Comparison of ENCODE assay signal across 22 mouse cellular contexts in genomic region chr4:53124837-53125490, GRCm38 (mm10). TPM values are rescaled to one million over a fixed set of nuclear protein-coding genes. Genes with fewer than 3 reads are reported as not detected.
DNase-seq lines count a peak whose midpoint lies in the region; ATAC-seq and TF ChIP-seq lines count a peak whose summit lies in the region.
"Had no signal": no experiment of that assay in that cellular context is flagged by ENCODE, and none has a peak within 500 bp of the region (broad histone marks: within the 10 kb centered on the region; RNA-seq: fewer than 3 reads in every experiment).

No protein-coding gene starts in this region.

- H3K79me2 ChIP-seq in C2C12 (ENCODE audit: control insufficient read depth, insufficient read depth), result no peaks in the 10 kb centered on the region

- no peaks in the 10 kb centered on the region for H3K79me3 ChIP-seq in C2C12 (ENCODE audit: low read depth)

- H3K27ac ChIP-seq in liver, embryonic 15.5 days (replicated peaks), result peak overlapping the region; percentile 0; the same call in 1 of the 2 replicates
- no peak overlapping the region for H3K27ac ChIP-seq in liver, embryonic 12.5 days
- peak overlapping the region; percentile 85 for H3K27ac ChIP-seq in bone marrow macrophage, adult 2 months (ENCODE audit: insufficient read depth, low read depth, low read length)
- H3K27ac ChIP-seq: forebrain, embryonic 13.5 days; heart, embryonic 13.5 days; hindbrain, embryonic 13.5 days; liver, embryonic 14.5 days; midbrain, embryonic 13.5 days had no signal

- WGBS in liver, embryonic 15.5 days (ENCODE audit: insufficient replicate concordance), result 61% methylated on average over 10 of the region's 10 CpGs
- WGBS in liver, embryonic 12.5 days (ENCODE audit: insufficient replicate concordance), result 61% methylated on average over 10 of the region's 10 CpGs

- H3K4me2 ChIP-seq in liver, embryonic 15.5 days, result no peak overlapping the region
- H3K4me2 ChIP-seq in liver, embryonic 12.5 days, result no peak overlapping the region
- H3K4me2 ChIP-seq: forebrain, embryonic 13.5 days; heart, embryonic 13.5 days; hindbrain, embryonic 13.5 days; midbrain, embryonic 13.5 days had no signal

- DNase-seq in heart, adult 18-20 months, result peak; percentile 57 to 64
- no peak for DNase-seq in heart, adult 8-10 months (ENCODE audit: low spot score)
- no peak for DNase-seq in frontal cortex, postnatal 14 days (ENCODE audit: low spot score in 2 of 2)
- DNase-seq: adrenal gland, postnatal 10 days; cerebellum, adult 9-10 months; gastrocnemius, postnatal 36 days; kidney, adult 9 months; kidney, postnatal 14 days; right cerebral cortex, postnatal 14 days; spleen, adult 18-20 months had no signal

- no peak overlapping the region for H3K9ac ChIP-seq in liver, embryonic 15.5 days
- H3K9ac ChIP-seq in liver, embryonic 12.5 days, result no peak overlapping the region
- H3K9ac ChIP-seq: forebrain, embryonic 13.5 days; heart, embryonic 13.5 days; hindbrain, embryonic 13.5 days; liver, embryonic 14.5 days; midbrain, embryonic 13.5 days had no signal

- no peaks in the 10 kb centered on the region for H3K9me3 ChIP-seq in liver, embryonic 15.5 days (replicated peaks)
- no peaks in the 10 kb centered on the region for H3K9me3 ChIP-seq in liver, embryonic 12.5 days (replicated peaks)
- H3K9me3 ChIP-seq: forebrain, embryonic 13.5 days; midbrain, embryonic 13.5 days had no signal

- TF ChIP-seq POLR2A in bone marrow macrophage, adult 2 months (IDR thresholded peaks at IDR 0.05; ENCODE audit: borderline replicate concordance, low read depth, low read length), result no peak

- ATAC-seq in liver, embryonic 15.5 days (ENCODE audit: insufficient read depth), result no peak
- ATAC-seq in liver, embryonic 12.5 days, result no peak
- ATAC-seq in megakaryocyte progenitor cell, adult 5-6 weeks (replicated peaks; ENCODE audit: poor library complexity), result no peak
- ATAC-seq: forebrain, embryonic 13.5 days; midbrain, embryonic 13.5 days had no signal

- H3ac ChIP-seq in C2C12 (ENCODE audit: control insufficient read depth, insufficient read length, low read depth), result no peak overlapping the region

- no peak overlapping the region for H3K4me3 ChIP-seq in liver, embryonic 15.5 days (replicated peaks)
- H3K4me3 ChIP-seq in liver, embryonic 12.5 days, result no peak overlapping the region
- no peak overlapping the region for H3K4me3 ChIP-seq in C2C12 (ENCODE audit: insufficient read depth, poor library complexity, severe bottlenecking)
- no peak overlapping the region for H3K4me3 ChIP-seq in bone marrow macrophage, adult 2 months (ENCODE audit: insufficient read depth, low read length)
- H3K4me3 ChIP-seq: forebrain, embryonic 13.5 days; heart, embryonic 13.5 days; hindbrain, embryonic 13.5 days; megakaryocyte, embryonic 14.5 days; midbrain, embryonic 13.5 days had no signal

- no peaks in the 10 kb centered on the region for H3K27me3 ChIP-seq in liver, embryonic 15.5 days
- H3K27me3 ChIP-seq in liver, embryonic 12.5 days (replicated peaks), result no peaks in the 10 kb centered on the region
- peaks cover 61% of the 10 kb centered on the region for H3K27me3 ChIP-seq in C2C12 (ENCODE audit: control insufficient read depth, insufficient read depth, insufficient read length)
- H3K27me3 ChIP-seq: CH12.LX; forebrain, embryonic 13.5 days; heart, embryonic 13.5 days; hindbrain, embryonic 13.5 days; megakaryocyte, embryonic 14.5 days; midbrain, embryonic 13.5 days had no signal

- H3K36me3 ChIP-seq in liver, embryonic 15.5 days (replicated peaks), result peaks cover 39% of the 10 kb centered on the region
- peaks cover 42% of the 10 kb centered on the region for H3K36me3 ChIP-seq in liver, embryonic 12.5 days
- no peaks in the 10 kb centered on the region for H3K36me3 ChIP-seq in C2C12 (ENCODE audit: control insufficient read depth, insufficient read depth)

- peaks cover 61% of the 10 kb centered on the region for H3K4me1 ChIP-seq in liver, embryonic 15.5 days (replicated peaks)
- H3K4me1 ChIP-seq in liver, embryonic 12.5 days, result peaks cover 46% of the 10 kb centered on the region
- H3K4me1 ChIP-seq in bone marrow macrophage, adult 2 months (ENCODE audit: control insufficient read depth, insufficient read depth, low read length), result peaks cover 67% of the 10 kb centered on the region
- H3K4me1 ChIP-seq: midbrain, embryonic 13.5 days had no signal

- TF ChIP-seq CTCF in C2C12 (IDR thresholded peaks at IDR 0.05; ENCODE audit: control insufficient read depth, insufficient read depth, insufficient read length), result no peak
- no peak for TF ChIP-seq CTCF in bone marrow macrophage, adult 2 months (IDR thresholded peaks at IDR 0.05; ENCODE audit: low read depth, low read length)

TF ChIP-seq in C2C12, 6 proteins besides CTCF, POLR2A, EP300 and RAD21:
- TF ChIP-seq CEBPB (IDR thresholded peaks at IDR 0.05; ENCODE audit: low read depth) (peak; percentile 58), MAX (IDR thresholded peaks at IDR 0.05) (no peak)

RNA-seq across cellular contexts. Expression of gene Abca1, which starts 34.7 kb away (rescaled TPM):
- 10 to 100 TPM; 15.8 to 17.9 TPM for total RNA-seq in heart, adult 18-20 months (2021)
- 10 to 100 TPM; 13.6 to 22.8 (median 16.8) TPM for total RNA-seq in heart, adult 8-10 months (2022)
- polyA plus RNA-seq in liver, embryonic 15.5 days (2015; fragmentation: Nextera tagmentation; extraction: Ambion mirVana), result 11.5 and 14.8 TPM in 2 replicates
- 9.8 and 10.1 TPM in 2 replicates for polyA plus RNA-seq in liver, embryonic 12.5 days (2016; fragmentation: Nextera tagmentation; extraction: Ambion mirVana)
- polyA plus RNA-seq in C2C12 (2012; fragmentation: generic; extraction: Trizol), result 0.07 TPM
- polyA plus RNA-seq in bone marrow macrophage, adult 2 months (2012; ENCODE audit: insufficient read depth, insufficient read length, missing spikeins), result 55.9 and 64.3 TPM in 2 replicates
- 1.2 and 1.8 TPM in 2 replicates for total RNA-seq in megakaryocyte progenitor cell, adult 5-6 weeks (2015)
- total RNA-seq in megakaryocyte progenitor cell, adult 5-6 weeks (2017), result 1.8 and 1.9 TPM in 2 replicates

Comparison
In these comparisons a context has a peak if more than half of its experiments do, and no peak if none do; other contexts are left out.
1. DNase-seq: peak in heart, adult 18-20 months (2 of 2); none in heart, adult 8-10 months (single experiment) and frontal cortex, postnatal 14 days (0 of 2).
2. RNA of gene Abca1, which starts 34.7 kb away (polyA plus RNA-seq): 55.9 to 64.3 TPM in bone marrow macrophage, adult 2 months, 11.5 to 14.8 TPM in liver, embryonic 15.5 days and 9.8 to 10.1 TPM in liver, embryonic 12.5 days; 0.07 TPM in C2C12 (single experiment); every median in the first group is over 10 times any median in the second.